Mouse (Mus musculus) splenic B cell, adult 2 months (primary cell): ENCODE measurements around the gene Klhdc7b.
"Not testable (repeated sequence)": the region's sequence is repeated elsewhere in the genome, so short reads cannot be mapped to it uniquely, and the experiment has no call there.

Experiments used
- DNase-seq: peaks from one replicate; pipeline ENCODE4 v3.0.0-alpha.2; 2011; ENCODE audit warnings: low read depth, low spot score
- H3K27me3 ChIP-seq: 2 replicates; pipeline ENCODE4 v1.6.1; 2012; ENCODE audit warnings: mild to moderate bottlenecking, low read length, moderate library complexity, mixed read lengths; ENCODE audit not compliant: control insufficient read depth, poor library complexity, insufficient read depth, severe bottlenecking
- H3K36me3 ChIP-seq: 2 replicates; pipeline ENCODE4 v1.6.1; 2012; ENCODE audit warnings: mild to moderate bottlenecking, low read length, moderate library complexity, mixed read lengths; ENCODE audit not compliant: control insufficient read depth, poor library complexity, insufficient read depth, severe bottlenecking

The Klhdc7b gene

GRCm38 (mm10) chr15:89428821-89429351 lies 44.2 kb downstream of the Klhdc7b start:
- H3K36me3 ChIP-seq, result peaks cover 5% of the 10 kb centered on the region
- no peaks in the 10 kb centered on the region for H3K27me3 ChIP-seq
- DNase-seq, result no peak

- H3K27me3 ChIP-seq, result no peaks in the 10 kb centered on the region
- peak; percentile 95 for DNase-seq
- peaks cover 5% of the 10 kb centered on the region for H3K36me3 ChIP-seq
Measured at GRCm38 (mm10) chr15:89429352-89430221, 44.9 kb downstream of the Klhdc7b start, which contains the start of the genes C730034F03Rik, Gm44502 and Chkb. Gene C730034F03Rik, plus strand, starts transcription at chr15:89429589. Gene Gm44502, minus strand, starts transcription at chr15:89429696. Gene Chkb, minus strand, starts transcription at chr15:89429908.

GRCm38 (mm10) chr15:89430341-89430740 lies 45.6 kb downstream of the Klhdc7b start:
- DNase-seq, result peak; percentile 40
- Histone ChIP-seq H3K36me3 (peaks cover 5% of the 10 kb centered on the region), H3K27me3 (no peaks in the 10 kb centered on the region)

- not testable (repeated sequence) for H3K27me3 ChIP-seq, H3K36me3 ChIP-seq
- peak; percentile 54 for DNase-seq
Measured at GRCm38 (mm10) chr15:89430771-89431170, 46.1 kb downstream of the Klhdc7b start.

GRCm38 (mm10) chr15:89431271-89431670 lies 46.6 kb downstream of the Klhdc7b start:
- Histone ChIP-seq H3K27me3 (no peaks in the 10 kb centered on the region), H3K36me3 (peaks cover 2% of the 10 kb centered on the region)
- no peak for DNase-seq

- Histone ChIP-seq H3K36me3 (peaks cover 1% of the 10 kb centered on the region), H3K27me3 (no peaks in the 10 kb centered on the region)
- DNase-seq, result no peak
Measured at GRCm38 (mm10) chr15:89431806-89432205, 47.1 kb downstream of the Klhdc7b start.

- DNase-seq, result no peak
- Histone ChIP-seq H3K27me3 (no peaks in the 10 kb centered on the region), H3K36me3 (no peaks in the 10 kb centered on the region; the same call in none of the 2 replicates)
Measured at GRCm38 (mm10) chr15:89432946-89433345, 48.2 kb downstream of the Klhdc7b start.

GRCm38 (mm10) chr15:89434136-89434535 lies 49.4 kb downstream of the Klhdc7b start:
- no peak for DNase-seq
- Histone ChIP-seq H3K36me3 (no peaks in the 10 kb centered on the region), H3K27me3 (no peaks in the 10 kb centered on the region)

- no peaks in the 10 kb centered on the region for H3K36me3 ChIP-seq
- no peaks in the 10 kb centered on the region for H3K27me3 ChIP-seq
- no peak for DNase-seq
Measured at GRCm38 (mm10) chr15:89435878-89436277, 51.2 kb downstream of the Klhdc7b start.
